Mouse (Mus musculus): Measurements from ENCODE around the gene Sf3b1. TPM values are rescaled to one million over a fixed set of nuclear protein-coding genes. Genes with fewer than 3 reads are reported as not detected.
"Not testable (repeated sequence)": the region's sequence is repeated elsewhere in the genome, so short reads cannot be mapped to it uniquely, and the experiment has no call there.

Gene Sf3b1
- polyA plus RNA-seq, 1 experiment = 5.0 TPM

DNA sequence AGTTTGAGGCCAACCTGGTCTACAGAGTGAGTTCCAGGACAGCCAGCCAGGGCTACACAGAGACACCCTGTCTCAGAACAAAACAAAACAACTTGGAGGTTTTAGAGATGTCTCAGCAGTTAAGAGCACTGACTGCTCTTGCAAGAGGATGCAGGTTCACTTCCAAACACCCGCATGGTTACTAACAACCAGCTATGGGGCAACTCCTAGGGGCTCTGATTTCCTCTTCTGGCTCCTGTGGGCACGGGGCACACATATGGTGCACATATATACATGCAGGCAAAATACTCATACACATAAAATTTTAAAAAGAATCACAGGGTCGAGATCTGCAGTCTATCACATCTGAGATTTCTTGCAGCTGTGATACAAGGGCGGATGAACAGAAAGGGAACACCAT lies 2.2 kb upstream of the Sf3b1 start:
- Histone ChIP-seq H3K4me3 (replicated peaks) (peak overlapping the region; percentile 96), H3K4me1 (peaks cover 62% of the 10 kb centered on the region), H3K27me3 (replicated peaks) (no peaks in the 10 kb centered on the region), H3K9me3 (no peaks in the 10 kb centered on the region), H3K36me3 (replicated peaks; ENCODE audit: low read length) (no peaks in the 10 kb centered on the region)
- TF ChIP-seq GATA1 (IDR thresholded peaks at IDR 0.05; ENCODE audit: borderline replicate concordance, low read length) (no peak), FLI1 (IDR thresholded peaks at IDR 0.05; ENCODE audit: low read length) (no peak)

DNA sequence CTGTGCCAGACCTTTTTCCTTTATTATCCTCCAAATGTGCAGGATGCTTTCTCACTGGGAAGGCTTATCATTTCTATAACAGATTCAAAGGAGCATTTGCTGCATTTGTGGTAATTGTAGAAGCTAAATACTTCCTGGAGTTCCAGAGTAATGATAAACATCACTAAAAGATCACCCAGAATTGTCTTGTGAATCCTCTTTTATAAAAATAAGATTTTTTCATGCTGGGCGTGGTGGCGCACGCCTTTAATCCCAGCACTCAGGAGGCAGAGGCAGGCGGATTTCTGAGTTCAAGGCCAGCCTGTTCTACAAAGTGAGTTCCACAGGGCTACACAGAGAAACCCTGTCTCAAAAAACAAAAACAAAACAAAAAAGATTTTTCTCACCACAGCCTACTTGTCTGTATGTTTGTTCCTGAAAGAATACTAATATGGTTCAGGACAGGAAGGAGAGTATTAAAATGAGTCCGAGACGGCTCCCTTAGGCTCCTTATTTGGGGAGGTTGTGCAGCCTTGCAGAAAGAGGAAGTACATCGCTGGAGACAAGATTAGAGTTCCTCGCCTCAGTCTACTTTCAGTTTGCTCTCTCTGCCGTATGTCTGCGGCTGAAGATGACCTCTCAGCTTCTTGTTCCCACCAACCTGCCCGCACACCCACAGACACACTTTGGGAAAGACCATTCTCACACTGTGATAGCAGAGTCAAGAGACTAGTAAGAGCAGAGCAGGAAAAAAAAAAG lies 1.4 kb upstream of the Sf3b1 start:
- H3K9me3 ChIP-seq = no peaks in the 10 kb centered on the region
- peak overlapping the region; percentile 96 for H3K4me3 ChIP-seq (replicated peaks)
- H3K4me1 ChIP-seq = peaks cover 62% of the 10 kb centered on the region
- no peaks in the 10 kb centered on the region for H3K27me3 ChIP-seq (replicated peaks)
- TF ChIP-seq FLI1 (IDR thresholded peaks at IDR 0.05; ENCODE audit: low read length) = no peak
- TF ChIP-seq GATA1 (IDR thresholded peaks at IDR 0.05; ENCODE audit: borderline replicate concordance, low read length) = no peak
- no peaks in the 10 kb centered on the region for H3K36me3 ChIP-seq (replicated peaks; ENCODE audit: low read length)

GRCm38 (mm10) chr1:55027966-55028365 lies 685 bp upstream of the Sf3b1 start:
- Histone ChIP-seq H3K4me1 (peaks cover 67% of the 10 kb centered on the region), H3K4me3 (replicated peaks) (peak overlapping the region; percentile 96), H3K36me3 (replicated peaks; ENCODE audit: low read length) (peaks cover 6% of the 10 kb centered on the region), H3K27me3 (replicated peaks) (no peaks in the 10 kb centered on the region), H3K9me3 (no peaks in the 10 kb centered on the region)
- no peak for TF ChIP-seq GATA1 (IDR thresholded peaks at IDR 0.05; ENCODE audit: borderline replicate concordance, low read length)
- TF ChIP-seq FLI1 (IDR thresholded peaks at IDR 0.05; ENCODE audit: low read length) = no peak

- Histone ChIP-seq H3K9me3 (no peaks in the 10 kb centered on the region), H3K4me3 (replicated peaks) (peak overlapping the region; percentile 96), H3K27me3 (replicated peaks) (no peaks in the 10 kb centered on the region), H3K36me3 (replicated peaks; ENCODE audit: low read length) (peaks cover 12% of the 10 kb centered on the region), H3K4me1 (peaks cover 63% of the 10 kb centered on the region)
- no peak for TF ChIP-seq GATA1 (IDR thresholded peaks at IDR 0.05; ENCODE audit: borderline replicate concordance, low read length)
- no peak for TF ChIP-seq FLI1 (IDR thresholded peaks at IDR 0.05; ENCODE audit: low read length)
Observed at GRCm38 (mm10) chr1:55026444-55027252, 633 bp downstream of the Sf3b1 start.

DNA sequence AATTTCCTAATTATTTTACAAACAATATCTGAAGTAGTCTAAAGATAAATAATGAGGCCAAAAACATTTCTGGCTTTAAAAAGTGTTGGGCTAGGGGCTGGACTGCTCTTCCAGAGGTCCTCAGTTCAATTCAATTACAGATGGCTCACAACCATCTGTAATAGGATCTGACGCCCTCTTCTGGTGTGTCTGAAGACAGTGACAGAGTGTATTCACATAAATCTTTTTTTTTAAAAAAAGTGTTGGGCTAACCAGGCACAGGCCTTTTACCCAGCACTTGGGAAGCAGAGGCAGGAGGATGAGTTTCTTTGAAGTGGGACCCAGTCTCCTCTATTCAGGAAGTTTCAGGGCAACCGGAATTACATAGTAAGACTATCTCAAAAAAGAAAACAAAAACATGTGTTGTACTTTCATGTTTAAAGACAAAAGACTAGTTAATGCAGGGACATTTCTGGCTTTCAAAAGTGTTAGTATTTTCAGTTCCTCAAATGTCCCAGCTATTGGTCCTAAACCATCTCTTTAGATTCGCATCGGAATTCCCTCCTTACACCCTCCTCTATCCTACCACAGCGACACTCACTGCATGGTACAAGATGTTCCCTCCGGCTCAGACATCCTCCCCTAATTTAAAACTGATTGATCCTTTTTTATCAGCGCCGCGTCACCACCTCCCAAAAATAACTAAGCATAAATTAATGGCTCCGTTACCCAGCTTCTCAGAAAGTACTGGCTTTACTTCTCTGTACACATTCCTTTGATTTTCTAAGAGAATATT lies 1.4 kb downstream of the Sf3b1 start:
- Histone ChIP-seq H3K27me3 (replicated peaks) (no peaks in the 10 kb centered on the region), H3K4me1 (peaks cover 60% of the 10 kb centered on the region), H3K36me3 (replicated peaks; ENCODE audit: low read length) (peaks cover 12% of the 10 kb centered on the region), H3K4me3 (replicated peaks) (peak overlapping the region; percentile 96), H3K9me3 (no peaks in the 10 kb centered on the region)
- no peak for TF ChIP-seq GATA1 (IDR thresholded peaks at IDR 0.05; ENCODE audit: borderline replicate concordance, low read length)
- TF ChIP-seq FLI1 (IDR thresholded peaks at IDR 0.05; ENCODE audit: low read length) = no peak

DNA sequence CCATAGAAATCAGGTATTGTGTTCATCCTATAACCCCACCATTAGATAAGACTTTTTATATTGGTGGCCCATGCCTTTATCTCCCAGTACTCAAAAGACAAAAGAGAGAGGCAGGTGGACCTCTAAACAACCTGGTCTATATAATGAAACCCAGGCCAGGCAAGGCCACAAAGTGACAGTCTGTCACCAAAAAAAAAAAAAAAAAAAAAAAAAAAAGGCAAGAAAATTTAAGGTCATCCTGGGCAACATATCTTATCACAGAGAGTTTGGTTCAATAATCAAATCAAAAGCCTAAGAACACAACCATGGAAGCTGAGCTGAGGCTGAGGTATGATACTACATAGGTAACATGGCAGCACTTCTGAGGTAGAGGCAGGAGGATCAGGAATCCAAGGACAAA lies 5.4 kb downstream of the Sf3b1 start:
- H3K4me1 ChIP-seq = peaks cover 47% of the 10 kb centered on the region
- H3K27me3 ChIP-seq (replicated peaks) = no peaks in the 10 kb centered on the region
- TF ChIP-seq FLI1 (IDR thresholded peaks at IDR 0.05; ENCODE audit: low read length) (no peak), GATA1 (IDR thresholded peaks at IDR 0.05; ENCODE audit: borderline replicate concordance, low read length) (no peak)
- peaks cover 47% of the 10 kb centered on the region for H3K36me3 ChIP-seq (replicated peaks; ENCODE audit: low read length)
- no peak overlapping the region for H3K4me3 ChIP-seq (replicated peaks)
- no peaks in the 10 kb centered on the region for H3K9me3 ChIP-seq

DNA sequence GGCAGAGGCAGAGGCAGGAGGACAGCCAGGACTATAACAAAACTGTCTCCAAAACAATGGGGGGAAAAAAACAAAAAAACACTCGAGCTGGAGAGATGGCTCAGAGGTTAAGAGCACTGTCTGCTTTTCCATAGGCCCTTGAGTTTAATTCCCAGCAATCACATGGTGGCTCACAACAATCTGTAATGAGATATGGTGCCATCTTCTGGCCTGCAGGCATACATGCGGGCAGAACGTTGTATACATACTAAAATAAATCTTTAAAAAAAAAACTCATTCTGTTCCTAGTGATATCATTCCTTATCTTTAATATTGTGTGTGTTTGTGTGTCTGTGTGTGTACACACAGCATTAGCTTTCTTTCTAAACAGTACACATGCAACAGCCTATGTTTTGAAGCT lies 14.8 kb downstream of the Sf3b1 start:
- Histone ChIP-seq H3K36me3 (replicated peaks; ENCODE audit: low read length) (peaks cover 92% of the 10 kb centered on the region), H3K9me3 (no peaks in the 10 kb centered on the region), H3K4me3 (replicated peaks) (no peak overlapping the region), H3K4me1 (peaks cover 7% of the 10 kb centered on the region), H3K27me3 (replicated peaks) (no peaks in the 10 kb centered on the region)
- TF ChIP-seq FLI1 (IDR thresholded peaks at IDR 0.05; ENCODE audit: low read length) = no peak

GRCm38 (mm10) chr1:55008313-55008712 lies 19.0 kb downstream of the Sf3b1 start:
- H3K9me3 ChIP-seq; H3K4me3 ChIP-seq (replicated peaks); H3K4me1 ChIP-seq; H3K27me3 ChIP-seq (replicated peaks): not testable (repeated sequence)
- peaks cover 92% of the 10 kb centered on the region for H3K36me3 ChIP-seq (replicated peaks; ENCODE audit: low read length)

DNA sequence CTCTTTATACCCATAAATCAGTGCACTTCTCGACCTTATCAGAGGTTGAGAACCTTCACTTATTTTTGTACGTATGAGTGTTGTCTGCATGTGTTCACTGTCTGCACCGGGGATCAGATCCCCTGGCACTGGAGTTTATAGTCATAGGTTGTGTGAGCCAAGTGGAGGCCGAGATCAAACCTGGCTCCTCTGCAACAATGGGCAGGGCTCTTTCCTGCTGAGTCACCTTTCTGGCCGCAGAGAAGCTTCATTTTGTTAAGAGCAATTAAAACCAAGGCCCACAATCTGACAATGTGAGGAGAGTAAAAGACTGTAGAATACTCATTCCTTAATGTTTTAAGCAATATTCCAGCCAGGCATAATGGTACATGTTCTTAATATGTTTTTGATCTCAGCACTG lies 33.7 kb downstream of the Sf3b1 start:
- Histone ChIP-seq H3K4me3 (replicated peaks) (no peak overlapping the region), H3K36me3 (replicated peaks; ENCODE audit: low read length) (peaks cover 98% of the 10 kb centered on the region), H3K27me3 (replicated peaks) (no peaks in the 10 kb centered on the region), H3K4me1 (peaks cover 3% of the 10 kb centered on the region; the same call in 1 of the 2 replicates), H3K9me3 (no peaks in the 10 kb centered on the region)
- TF ChIP-seq FLI1 (IDR thresholded peaks at IDR 0.05; ENCODE audit: low read length) (no peak), GATA1 (IDR thresholded peaks at IDR 0.05; ENCODE audit: borderline replicate concordance, low read length) (no peak)

- Histone ChIP-seq H3K4me3 (replicated peaks) (no peak overlapping the region), H3K9me3 (no peaks in the 10 kb centered on the region), H3K36me3 (replicated peaks; ENCODE audit: low read length) (peaks cover 84% of the 10 kb centered on the region), H3K4me1 (peaks cover 23% of the 10 kb centered on the region), H3K27me3 (replicated peaks) (no peaks in the 10 kb centered on the region)
- TF ChIP-seq FLI1 (IDR thresholded peaks at IDR 0.05; ENCODE audit: low read length) (no peak), GATA1 (IDR thresholded peaks at IDR 0.05; ENCODE audit: borderline replicate concordance, low read length) (no peak)
Observed at GRCm38 (mm10) chr1:54986248-54986647, 41.0 kb downstream of the Sf3b1 start.
